Mouse (Mus musculus): ENCODE data around the gene Vps16. TPM values are rescaled to one million over a fixed set of nuclear protein-coding genes. Genes with fewer than 3 reads are reported as not detected.

Vps16 gene
- polyA plus RNA-seq (2015; fragmentation: Nextera tagmentation; extraction: Ambion mirVana): 51.9 and 56.3 TPM in 2 replicates

GRCm38 (mm10) chr2:130424126-130424853, at the start of gene Vps16, which contains the start of gene Pced1a:
Vps16 (plus strand) TSS chr2:130424339.
Pced1a (minus strand) TSS chr2:130424701.

DNA sequence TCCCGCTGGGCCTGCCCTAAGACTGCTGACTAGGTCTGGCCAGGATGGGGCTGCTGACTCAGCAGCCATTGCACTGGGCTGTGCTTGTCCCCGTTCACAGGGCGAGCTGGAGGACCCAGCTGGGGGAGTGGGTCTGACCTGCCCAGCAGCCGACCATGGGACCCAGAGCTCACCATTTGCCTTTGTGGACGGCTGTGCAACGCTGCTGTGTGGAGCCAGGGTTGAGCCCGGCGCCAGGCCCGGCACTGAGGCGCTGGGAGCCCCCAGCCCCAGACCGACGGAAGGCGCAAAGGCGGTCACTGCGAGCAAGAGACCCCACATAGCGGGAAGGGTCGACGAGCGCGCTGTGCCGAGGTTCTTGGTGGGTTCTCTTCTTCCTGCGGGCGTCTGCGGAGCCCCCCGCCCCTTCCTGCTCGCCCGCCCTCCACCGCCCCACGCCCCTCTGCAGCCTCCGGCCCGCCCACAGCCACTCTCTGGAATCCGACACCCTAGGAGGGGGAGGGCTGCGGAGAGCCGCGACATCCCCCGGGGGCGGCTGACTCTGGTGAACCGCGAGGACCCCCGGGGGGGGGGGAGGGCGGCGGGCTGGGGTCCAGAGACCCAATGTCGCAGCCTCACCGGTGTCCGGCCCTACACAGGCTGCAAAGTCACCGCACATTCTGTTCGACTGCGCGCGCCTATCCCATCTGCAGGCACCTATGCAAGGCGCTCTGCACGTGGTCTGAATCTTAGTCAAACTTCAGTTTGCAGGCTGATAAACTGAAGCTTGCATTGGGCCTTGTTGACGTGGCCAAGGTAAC, 26.8 kb upstream of the Vps16 start, which contains the start of gene Cpxm1:
Cpxm1 (minus strand) TSS at position 389 of the 800 bp plus-strand sequence.

GRCm38 (mm10) chr2:130404939-130405338, 19.2 kb upstream of the Vps16 start, which contains the start of the genes Gm28372 and 1700020A23Rik:
Gm28372 (plus strand) TSS chr2:130405239.
1700020A23Rik (plus strand) TSS chr2:130405259.

DNA sequence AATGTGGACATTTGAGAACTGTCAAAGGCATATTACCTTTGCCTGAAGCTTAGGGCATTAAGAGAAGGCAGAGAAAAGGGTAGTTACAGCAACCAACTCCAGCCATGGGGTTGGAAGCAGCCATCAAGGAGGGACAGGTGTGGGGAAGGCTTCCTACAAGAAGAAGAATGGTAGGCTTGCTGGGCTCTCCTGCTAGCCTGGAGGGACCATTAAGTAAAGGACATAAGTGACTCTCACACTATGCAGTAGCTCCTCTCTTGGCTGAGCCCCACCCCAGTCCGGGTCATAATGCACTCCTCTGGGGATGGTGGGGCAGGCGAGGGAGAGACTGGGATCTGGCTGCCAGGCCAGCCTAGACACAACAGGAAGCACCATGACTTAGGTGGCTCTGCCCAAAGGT, 18.0 kb upstream of the Vps16 start, which contains the start of gene Tmem239:
Tmem239 (plus strand) TSS at position 301 of the 400 bp plus-strand sequence.

DNA sequence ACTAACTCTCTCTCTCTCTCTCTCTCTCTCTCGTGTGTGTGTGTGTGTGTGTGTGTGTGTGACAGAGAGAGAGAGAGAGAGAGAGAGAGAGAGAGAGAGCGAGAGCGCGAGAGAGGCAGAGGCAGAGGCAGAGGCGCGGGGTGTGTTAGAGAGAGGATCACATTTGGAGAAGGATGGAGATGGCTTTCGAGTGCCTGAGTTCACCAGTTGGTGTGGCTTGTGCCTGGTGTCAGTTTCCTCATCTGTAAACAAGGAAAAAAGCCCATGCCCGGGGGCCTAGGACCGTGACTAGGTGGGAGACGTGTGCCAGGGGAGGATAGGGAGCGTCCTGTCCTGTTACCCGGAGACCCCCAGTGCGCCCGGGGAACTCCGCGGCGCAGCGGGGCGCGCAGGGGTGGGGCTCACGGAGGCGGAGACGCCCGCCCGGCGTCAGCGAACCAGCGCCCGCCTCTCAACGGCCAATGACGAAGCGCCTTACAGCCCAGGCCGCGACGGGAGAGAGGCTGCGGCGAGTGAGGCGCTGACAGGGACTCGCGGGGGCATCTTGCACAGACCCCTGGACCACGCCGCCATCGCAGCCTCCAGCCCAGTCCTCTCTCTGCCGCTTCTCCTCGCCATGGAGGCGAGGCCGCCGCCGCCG, 25.8 kb downstream of the Vps16 start, which contains the start of gene Ptpra:
Ptpra (plus strand) TSS at position 485 of the 640 bp plus-strand sequence.

Other genes starting within 250 kb of the Vps16 start
- 413 and 428 TPM in 2 replicates for gene Snrpb, start 244.9 kb upstream of the Vps16 start, polyA plus RNA-seq (2015; fragmentation: Nextera tagmentation; extraction: Ambion mirVana)
- gene Tmc2, start 229.1 kb upstream of the Vps16 start, polyA plus RNA-seq (2015; fragmentation: Nextera tagmentation; extraction: Ambion mirVana): 0.13 TPM in 1 of 2 replicates, not detected in the other
- 207 and 228 TPM in 2 replicates for gene Nop56, start 149.9 kb upstream of the Vps16 start, polyA plus RNA-seq (2015; fragmentation: Nextera tagmentation; extraction: Ambion mirVana)
- 84.4 and 94.5 TPM in 2 replicates for gene Idh3b, start 139.8 kb upstream of the Vps16 start, polyA plus RNA-seq (2015; fragmentation: Nextera tagmentation; extraction: Ambion mirVana)
- gene Ebf4, start 129.2 kb upstream of the Vps16 start, polyA plus RNA-seq (2015; fragmentation: Nextera tagmentation; extraction: Ambion mirVana): 0.37 and 0.78 TPM in 2 replicates
- gene Cpxm1, start 26.8 kb upstream of the Vps16 start, polyA plus RNA-seq (2015; fragmentation: Nextera tagmentation; extraction: Ambion mirVana): 18.5 and 23.9 TPM in 2 replicates
- gene Gm28372, start 19.1 kb upstream of the Vps16 start, polyA plus RNA-seq (2015; fragmentation: Nextera tagmentation; extraction: Ambion mirVana): not detected in 2 replicates
- gene 1700020A23Rik, start 19.1 kb upstream of the Vps16 start, polyA plus RNA-seq (2015; fragmentation: Nextera tagmentation; extraction: Ambion mirVana): not detected in 2 replicates
- gene Tmem239, start 17.9 kb upstream of the Vps16 start, polyA plus RNA-seq (2015; fragmentation: Nextera tagmentation; extraction: Ambion mirVana): not detected in 2 replicates
- 3.8 and 4.5 TPM in 2 replicates for gene Pced1a, start 362 bp downstream of the Vps16 start, polyA plus RNA-seq (2015; fragmentation: Nextera tagmentation; extraction: Ambion mirVana)
- 36.1 and 43.6 TPM in 2 replicates for gene Ptpra, start 25.9 kb downstream of the Vps16 start, polyA plus RNA-seq (2015; fragmentation: Nextera tagmentation; extraction: Ambion mirVana)
- gene Mrps26, start 139.4 kb downstream of the Vps16 start, polyA plus RNA-seq (2015; fragmentation: Nextera tagmentation; extraction: Ambion mirVana): 64.0 and 70.6 TPM in 2 replicates
- gene Oxt, start 151.8 kb downstream of the Vps16 start, polyA plus RNA-seq (2015; fragmentation: Nextera tagmentation; extraction: Ambion mirVana): not detected in 2 replicates
- gene Avp, start 158.2 kb downstream of the Vps16 start, polyA plus RNA-seq (2015; fragmentation: Nextera tagmentation; extraction: Ambion mirVana): not detected in 2 replicates
- gene Fastkd5, start 205.7 kb downstream of the Vps16 start, polyA plus RNA-seq (2015; fragmentation: Nextera tagmentation; extraction: Ambion mirVana): 8.1 and 8.6 TPM in 2 replicates
- gene Ubox5, start 205.7 kb downstream of the Vps16 start, polyA plus RNA-seq (2015; fragmentation: Nextera tagmentation; extraction: Ambion mirVana): 4.1 and 4.3 TPM in 2 replicates
- gene Lzts3, start 218.5 kb downstream of the Vps16 start, polyA plus RNA-seq (2015; fragmentation: Nextera tagmentation; extraction: Ambion mirVana): 0.29 and 0.55 TPM in 2 replicates
- gene Ddrgk1, start 240.3 kb downstream of the Vps16 start, polyA plus RNA-seq (2015; fragmentation: Nextera tagmentation; extraction: Ambion mirVana): 49.6 and 58.7 TPM in 2 replicates
- gene Itpa, start 243.3 kb downstream of the Vps16 start, polyA plus RNA-seq (2015; fragmentation: Nextera tagmentation; extraction: Ambion mirVana): 55.3 and 57.9 TPM in 2 replicates

All from spleen, postnatal 0 days (tissue).